Mouse (Mus musculus) midbrain, embryonic 14.5 days (tissue): ENCODE measurements at regions not wholly inside any gene's neighbourhood (a gene's known extent, or its start where the extent isn't known, plus 50 kb on each side); places are given as distances from the start of the nearest gene placed in this dataset.

Experiments
- ATAC-seq: fragments of 200-750 bp; cut with Nextera tagmentation; 2 replicates; pipeline ENCODE4 v1.8.0; 2017; ENCODE audit warnings: moderate number of reproducible peaks, moderate library complexity; ENCODE audit not compliant: low FRiP score, low TSS enrichment
- DNase-seq: peaks from one replicate; pipeline ENCODE4 v3.0.0-alpha.2; 2015
- H3K27ac ChIP-seq: fragments of 300-500 bp; sonication (generic); replicated peaks from 2 replicates; pipeline ENCODE4 v1.5.1; 2014; ENCODE audit warnings: mild to moderate bottlenecking, low read depth, low read length, moderate library complexity
- H3K27me3 ChIP-seq: fragments of 300-500 bp; sonication (generic); 2 replicates; pipeline ENCODE4 v1.6.1; 2014; ENCODE audit warnings: low read length, control low read depth, mixed read lengths; ENCODE audit not compliant: control insufficient read depth, insufficient read depth
- H3K36me3 ChIP-seq: fragments of 300-500 bp; sonication (generic); 2 replicates; pipeline ENCODE4 v1.6.1; 2014; ENCODE audit warnings: low read length, control low read depth; ENCODE audit not compliant: control insufficient read depth, insufficient read depth
- H3K4me1 ChIP-seq: fragments of 300-500 bp; sonication (generic); 2 replicates; pipeline ENCODE4 v1.6.1; 2014; ENCODE audit warnings: mild to moderate bottlenecking, antibody characterized with exemption, low read length, control low read depth; ENCODE audit not compliant: control insufficient read depth, insufficient read depth
- H3K4me2 ChIP-seq: fragments of 300-500 bp; sonication (generic); 2 replicates; pipeline ENCODE4 v1.6.1; 2014; ENCODE audit warnings: mild to moderate bottlenecking, low read length, moderate library complexity
- H3K4me3 ChIP-seq: fragments of 300-500 bp; sonication (generic); replicated peaks from 2 replicates; pipeline ENCODE4 v1.5.1; 2014; ENCODE audit warnings: low read depth, low read length
- H3K9ac ChIP-seq: fragments of 300-500 bp; sonication (generic); replicated peaks from 2 replicates; pipeline ENCODE4 v1.6.1; 2014; ENCODE audit warnings: mild to moderate bottlenecking, low read length, moderate library complexity
- H3K9me3 ChIP-seq: fragments of 300-500 bp; sonication (generic); 2 replicates; pipeline ENCODE4 v1.6.1; 2016; ENCODE audit warnings: low read length, control low read depth, mixed read lengths; ENCODE audit not compliant: control insufficient read depth
- WGBS: fragments of 180-500 bp; shearing (Covaris S2); extraction: QIAGEN DNeasy Blood & Tissue Kit; methylation state at CpG from one replicate; pipeline ENCODE4 v1.1.7; 2014; 5-methylcytosine and 5-hydroxymethylcytosine counted together

- Histone ChIP-seq H3K27me3 (no peaks in the 10 kb centered on the region), H3K36me3 (no peaks in the 10 kb centered on the region), H3K27ac (no peak overlapping the region), H3K4me1 (no peaks in the 10 kb centered on the region), H3K4me2 (no peak overlapping the region), H3K9me3 (no peaks in the 10 kb centered on the region), H3K4me3 (no peak overlapping the region), H3K9ac (no peak overlapping the region)
- WGBS: 36% methylated on average over 2 of the region's 2 CpGs
- ATAC-seq (no peak), DNase-seq (peak; percentile 21)
Measured at GRCm38 (mm10) chr2:132472126-132472525, 86.9 kb upstream of the Prokr2 start.

- H3K27me3 ChIP-seq: no peaks in the 10 kb centered on the region
- no peak overlapping the region for H3K27ac ChIP-seq
- DNase-seq (no peak), ATAC-seq (no peak)
- no peaks in the 10 kb centered on the region for H3K4me1 ChIP-seq
- no peaks in the 10 kb centered on the region for H3K36me3 ChIP-seq
- H3K4me2 ChIP-seq: no peak overlapping the region
- H3K4me3 ChIP-seq: no peak overlapping the region
- H3K9ac ChIP-seq: no peak overlapping the region
- no peaks in the 10 kb centered on the region for H3K9me3 ChIP-seq
- WGBS: 78% methylated on average over 9 of the region's 9 CpGs
Measured at GRCm38 (mm10) chr2:132468957-132469642, 83.9 kb upstream of the Prokr2 start.

GRCm38 (mm10) chr2:132455029-132455428 lies 69.8 kb upstream of the Prokr2 start:
- Histone ChIP-seq H3K4me1 (no peaks in the 10 kb centered on the region), H3K4me3 (no peak overlapping the region), H3K27me3 (no peaks in the 10 kb centered on the region), H3K36me3 (no peaks in the 10 kb centered on the region), H3K27ac (no peak overlapping the region), H3K4me2 (no peak overlapping the region), H3K9me3 (no peaks in the 10 kb centered on the region), H3K9ac (no peak overlapping the region)
- ATAC-seq: no peak
- no peak for DNase-seq
- 96% methylated on average over 1 of the region's 1 CpGs for WGBS

GRCm38 (mm10) chr2:132449347-132449746 lies 64.1 kb upstream of the Prokr2 start:
- H3K36me3 ChIP-seq: no peaks in the 10 kb centered on the region
- DNase-seq (no peak), ATAC-seq (no peak)
- H3K4me1 ChIP-seq: peaks cover 15% of the 10 kb centered on the region
- H3K27ac ChIP-seq: no peak overlapping the region
- WGBS: 83% methylated on average over 4 of the region's 4 CpGs
- no peaks in the 10 kb centered on the region for H3K27me3 ChIP-seq
- no peak overlapping the region for H3K4me2 ChIP-seq
- H3K4me3 ChIP-seq: no peak overlapping the region
- no peak overlapping the region for H3K9ac ChIP-seq
- no peaks in the 10 kb centered on the region for H3K9me3 ChIP-seq

GRCm38 (mm10) chr2:132447826-132448225 lies 62.6 kb upstream of the Prokr2 start:
- Histone ChIP-seq H3K4me3 (no peak overlapping the region), H3K9me3 (no peaks in the 10 kb centered on the region), H3K4me1 (peaks cover 21% of the 10 kb centered on the region), H3K27ac (no peak overlapping the region), H3K27me3 (no peaks in the 10 kb centered on the region), H3K36me3 (no peaks in the 10 kb centered on the region), H3K4me2 (no peak overlapping the region), H3K9ac (no peak overlapping the region)
- DNase-seq: no peak
- ATAC-seq: no peak
- WGBS: 83% methylated on average over 3 of the region's 3 CpGs

GRCm38 (mm10) chr2:132446019-132446418 lies 60.8 kb upstream of the Prokr2 start:
- Histone ChIP-seq H3K36me3 (no peaks in the 10 kb centered on the region), H3K9ac (no peak overlapping the region), H3K4me1 (peaks cover 21% of the 10 kb centered on the region), H3K27ac (0 out of 2 replicates have a peak overlapping the region, but pooled peaks have one; percentile 58), H3K4me3 (no peak overlapping the region), H3K9me3 (no peaks in the 10 kb centered on the region), H3K4me2 (no peak overlapping the region), H3K27me3 (no peaks in the 10 kb centered on the region)
- ATAC-seq (no peak), DNase-seq (peak; percentile 39)
- WGBS: 48% methylated on average over 3 of the region's 3 CpGs

GRCm38 (mm10) chr2:132444442-132445161 lies 59.4 kb upstream of the Prokr2 start:
- Histone ChIP-seq H3K9ac (no peak overlapping the region), H3K36me3 (no peaks in the 10 kb centered on the region), H3K9me3 (no peaks in the 10 kb centered on the region), H3K4me2 (peak overlapping the region; percentile 18; the same call in 1 of the 2 replicates), H3K27me3 (no peaks in the 10 kb centered on the region), H3K4me1 (peaks cover 21% of the 10 kb centered on the region), H3K4me3 (no peak overlapping the region), H3K27ac (peak overlapping the region; percentile 58)
- WGBS: 9% methylated on average over 11 of the region's 11 CpGs
- ATAC-seq (peak; percentile 81), DNase-seq (peak; percentile 81)
